Mouse (Mus musculus): Measurements from ENCODE around the gene Dpep3. TPM values are rescaled to one million over a fixed set of nuclear protein-coding genes. Genes with fewer than 3 reads are reported as not detected.
A peak's percentile ranks its signal among the peaks of the same experiment; 100 is the strongest.

Gene Dpep3
- polyA plus RNA-seq, 1 experiment from 2014 or later: not detected

- Histone ChIP-seq H3K4me3 (no peak overlapping the region), H3K9ac (no peak overlapping the region), H3K27me3 (replicated peaks) (no peaks in the 10 kb centered on the region), H3K4me2 (replicated peaks) (no peak overlapping the region), H3K9me3 (no peaks in the 10 kb centered on the region), H3K4me1 (peaks cover 17% of the 10 kb centered on the region), H3K36me3 (peaks cover 10% of the 10 kb centered on the region; the same call in 1 of the 2 replicates), H3K27ac (no peak overlapping the region)
- WGBS: 91% methylated on average over 11 of the region's 11 CpGs
- no peak for ATAC-seq (ENCODE audit: low FRiP score, low read depth)
Observed at GRCm38 (mm10) chr8:105932525-105932924, 46.7 kb downstream of the Dpep3 start.

- no peaks in the 10 kb centered on the region for H3K27me3 ChIP-seq (replicated peaks)
- H3K9ac ChIP-seq: no peak overlapping the region
- no peak overlapping the region for H3K4me3 ChIP-seq
- peaks cover 12% of the 10 kb centered on the region for H3K4me1 ChIP-seq
- H3K36me3 ChIP-seq: peaks cover 10% of the 10 kb centered on the region; the same call in 1 of the 2 replicates
- no peak overlapping the region for H3K27ac ChIP-seq
- ATAC-seq (ENCODE audit: low FRiP score, low read depth): no peak
- WGBS: 91% methylated on average over 3 of the region's 3 CpGs
- H3K4me2 ChIP-seq (replicated peaks): no peak overlapping the region
- H3K9me3 ChIP-seq: no peaks in the 10 kb centered on the region
Observed at GRCm38 (mm10) chr8:105931271-105931670, 48.0 kb downstream of the Dpep3 start.

- H3K36me3 ChIP-seq: peaks cover 10% of the 10 kb centered on the region; the same call in 1 of the 2 replicates
Observed at GRCm38 (mm10) chr8:105930602-105931001, 48.6 kb downstream of the Dpep3 start.

GRCm38 (mm10) chr8:105925123-105925522, 54.1 kb downstream of the Dpep3 start:
- Histone ChIP-seq H3K4me1 (no peaks in the 10 kb centered on the region), H3K9me3 (no peaks in the 10 kb centered on the region), H3K36me3 (peaks cover 9% of the 10 kb centered on the region; the same call in 1 of the 2 replicates), H3K27me3 (replicated peaks) (no peaks in the 10 kb centered on the region), H3K27ac (no peak overlapping the region), H3K9ac (no peak overlapping the region), H3K4me3 (no peak overlapping the region), H3K4me2 (replicated peaks) (no peak overlapping the region)
- ATAC-seq (ENCODE audit: low FRiP score, low read depth): no peak
- 74% methylated on average over 3 of the region's 3 CpGs for WGBS

More at GRCm38 (mm10) chr8:105930602-105931001, 48.6 kb downstream of the Dpep3 start:
- WGBS: 14% methylated on average over 8 of the region's 8 CpGs
- H3K9ac ChIP-seq: 0 out of 2 replicates have a peak overlapping the region, but pooled peaks have one; percentile 33
- H3K4me3 ChIP-seq: no peak overlapping the region
- peaks cover 5% of the 10 kb centered on the region; the same call in 1 of the 2 replicates for H3K4me1 ChIP-seq
- no peaks in the 10 kb centered on the region for H3K27me3 ChIP-seq (replicated peaks)
- peak; percentile 67 for ATAC-seq (ENCODE audit: low FRiP score, low read depth)
- H3K27ac ChIP-seq: no peak overlapping the region
- no peaks in the 10 kb centered on the region for H3K9me3 ChIP-seq
- no peak overlapping the region for H3K4me2 ChIP-seq (replicated peaks)

Small RNAs within 50 kb of the gene (microRNA-seq; reads per million reads assigned to microRNA genes)
- not detected for gene Mir7074

Other genes starting within 250 kb of the Dpep3 start
- gene Gfod2, start 220.8 kb downstream of the Dpep3 start, polyA plus RNA-seq (2016; fragmentation: Nextera tagmentation; extraction: Ambion mirVana): 63.1 and 64.6 TPM in 2 replicates
- gene Ranbp10, start 152.1 kb downstream of the Dpep3 start, polyA plus RNA-seq (2016; fragmentation: Nextera tagmentation; extraction: Ambion mirVana): 14.6 and 15.2 TPM in 2 replicates
- gene Tsnaxip1, start 151.7 kb downstream of the Dpep3 start, polyA plus RNA-seq (2016; fragmentation: Nextera tagmentation; extraction: Ambion mirVana): 0.24 and 0.27 TPM in 2 replicates
- gene Cenpt, start 126.2 kb downstream of the Dpep3 start, polyA plus RNA-seq (2016; fragmentation: Nextera tagmentation; extraction: Ambion mirVana): 58.6 and 61.8 TPM in 2 replicates
- gene Thap11, start 124.3 kb downstream of the Dpep3 start, polyA plus RNA-seq (2016; fragmentation: Nextera tagmentation; extraction: Ambion mirVana): 73.0 and 77.7 TPM in 2 replicates
- gene Nutf2, start 118.8 kb downstream of the Dpep3 start, polyA plus RNA-seq (2016; fragmentation: Nextera tagmentation; extraction: Ambion mirVana): 238 and 249 TPM in 2 replicates
- gene Edc4, start 98.5 kb downstream of the Dpep3 start, polyA plus RNA-seq (2016; fragmentation: Nextera tagmentation; extraction: Ambion mirVana): 62.0 and 63.1 TPM in 2 replicates
- 0.73 TPM in 1 of 2 replicates, not detected in the other for gene Nrn1l, start 85.9 kb downstream of the Dpep3 start, polyA plus RNA-seq (2016; fragmentation: Nextera tagmentation; extraction: Ambion mirVana)
- 20.0 and 20.8 TPM in 2 replicates for gene Pskh1, start 79.0 kb downstream of the Dpep3 start, polyA plus RNA-seq (2016; fragmentation: Nextera tagmentation; extraction: Ambion mirVana)
- gene Ctrl, start 45.6 kb downstream of the Dpep3 start, polyA plus RNA-seq (2016; fragmentation: Nextera tagmentation; extraction: Ambion mirVana): 2.3 and 2.4 TPM in 2 replicates
- gene Psmb10, start 41.0 kb downstream of the Dpep3 start, polyA plus RNA-seq (2016; fragmentation: Nextera tagmentation; extraction: Ambion mirVana): 27.9 and 30.7 TPM in 2 replicates
- 0.85 and 0.98 TPM in 2 replicates for gene Lcat, start 36.0 kb downstream of the Dpep3 start, polyA plus RNA-seq (2016; fragmentation: Nextera tagmentation; extraction: Ambion mirVana)
- gene Slc12a4, start 13.3 kb downstream of the Dpep3 start, polyA plus RNA-seq (2016; fragmentation: Nextera tagmentation; extraction: Ambion mirVana): 11.8 and 13.9 TPM in 2 replicates
- gene Dus2, start 11.9 kb upstream of the Dpep3 start, polyA plus RNA-seq (2016; fragmentation: Nextera tagmentation; extraction: Ambion mirVana): 17.9 and 19.6 TPM in 2 replicates
- gene Dpep2nb, start 26.5 kb upstream of the Dpep3 start, polyA plus RNA-seq (2016; fragmentation: Nextera tagmentation; extraction: Ambion mirVana): not detected in 2 replicates
- gene Ddx28, start 32.5 kb upstream of the Dpep3 start, polyA plus RNA-seq (2016; fragmentation: Nextera tagmentation; extraction: Ambion mirVana): 19.7 and 20.9 TPM in 2 replicates
- 4.4 and 5.6 TPM in 2 replicates for gene Nfatc3, start 79.4 kb upstream of the Dpep3 start, polyA plus RNA-seq (2016; fragmentation: Nextera tagmentation; extraction: Ambion mirVana)
- gene Esrp2, start 157.5 kb upstream of the Dpep3 start, polyA plus RNA-seq (2016; fragmentation: Nextera tagmentation; extraction: Ambion mirVana): 1.1 and 1.6 TPM in 2 replicates
- gene Pla2g15, start 171.0 kb upstream of the Dpep3 start, polyA plus RNA-seq (2016; fragmentation: Nextera tagmentation; extraction: Ambion mirVana): 17.6 and 18.4 TPM in 2 replicates
- 71.2 and 73.9 TPM in 2 replicates for gene Slc7a6, start 189.4 kb upstream of the Dpep3 start, polyA plus RNA-seq (2016; fragmentation: Nextera tagmentation; extraction: Ambion mirVana)
- gene Slc7a6os, start 231.5 kb upstream of the Dpep3 start, polyA plus RNA-seq (2016; fragmentation: Nextera tagmentation; extraction: Ambion mirVana): 44.1 and 46.2 TPM in 2 replicates
- gene Prmt7, start 231.5 kb upstream of the Dpep3 start, polyA plus RNA-seq (2016; fragmentation: Nextera tagmentation; extraction: Ambion mirVana): 59.1 and 60.4 TPM in 2 replicates

Data from neural tube, embryonic 12.5 days (tissue).